Comparison of ENCODE assay signal across 21 mouse cellular contexts in the genomic region with DNA sequence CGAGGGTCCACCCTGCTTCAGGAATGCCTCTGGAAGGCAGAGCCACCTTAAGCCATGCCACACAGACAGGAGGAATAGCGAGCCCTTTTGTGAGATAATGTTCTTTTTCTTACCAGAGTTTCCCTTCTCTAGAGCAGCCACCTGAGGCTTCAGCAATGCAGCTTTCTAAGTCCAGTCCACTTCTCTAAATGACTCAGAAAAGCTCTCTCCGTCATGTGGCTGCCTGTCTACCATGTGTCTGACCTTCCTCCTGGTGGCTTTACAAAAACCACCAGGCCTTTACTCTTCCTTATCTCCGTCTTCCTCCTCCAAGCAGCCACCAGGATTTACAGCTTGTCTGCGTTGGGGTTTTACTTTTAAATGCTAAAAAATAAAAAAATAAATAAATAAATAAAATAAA.
A peak's percentile ranks its signal among the peaks of the same experiment; 100 is the strongest.
DNase-seq lines count a peak whose midpoint lies in the region; ATAC-seq and TF ChIP-seq lines count a peak whose summit lies in the region.
"Had no signal": no experiment of that assay in that cellular context is flagged by ENCODE, and none has a peak within 500 bp of the region (broad histone marks: within the 10 kb centered on the region; RNA-seq: fewer than 3 reads in every experiment).

No protein-coding gene starts in this region.

- H3K79me2 ChIP-seq in CH12.LX (replicated peaks; ENCODE audit: control insufficient read depth, extremely low read depth, insufficient read depth, poor library complexity, severe bottlenecking), result no peaks in the 10 kb centered on the region

- ATAC-seq in midbrain, embryonic 11.5 days (ENCODE audit: low FRiP score), result no peak
- ATAC-seq: activated CD4-positive, CD25-positive, alpha-beta regulatory T cell, adult 4 months; CD4-positive, CD25-positive, alpha-beta regulatory T cell, adult 4 months; Patski had no signal

- no peak for TF ChIP-seq POLR2A in CH12.LX (IDR thresholded peaks at IDR 0.05; ENCODE audit: low read depth, low read length)

- H3K9ac ChIP-seq in midbrain, embryonic 11.5 days (ENCODE audit: low read length), result no peak overlapping the region
- no peak overlapping the region for H3K9ac ChIP-seq in CH12.LX (ENCODE audit: insufficient read depth, low read depth)

- TF ChIP-seq RAD21 in CH12.LX (IDR thresholded peaks at IDR 0.05; ENCODE audit: low read depth, low read length), result no peak

- H3K4me1 ChIP-seq in heart, embryonic 10.5 days, result peaks cover 15% of the 10 kb centered on the region
- H3K4me1 ChIP-seq in midbrain, embryonic 11.5 days (ENCODE audit: control insufficient read depth, insufficient read depth, low read length), result no peaks in the 10 kb centered on the region; the same call in 1 of the 2 replicates
- peaks cover 23% of the 10 kb centered on the region for H3K4me1 ChIP-seq in midbrain, embryonic 10.5 days
- peaks cover 0 to 6% of the 10 kb centered on the region in 2 experiments; a peak in 1 of 4 replicates for H3K4me1 ChIP-seq in CH12.LX (ENCODE audit: control insufficient read depth in 1 of 2, insufficient read depth in 2 of 2)

- no peak overlapping the region for H3K4me3 ChIP-seq in heart, embryonic 10.5 days
- H3K4me3 ChIP-seq in midbrain, embryonic 11.5 days (ENCODE audit: low read depth, low read length), result no peak overlapping the region
- H3K4me3 ChIP-seq in midbrain, embryonic 10.5 days, result no peak overlapping the region
- no peak overlapping the region for H3K4me3 ChIP-seq in CH12.LX (replicated peaks in 1 of 3; ENCODE audit: low read depth in 2 of 3, low read length in 2 of 3, poor library complexity in 1 of 3)

- TF ChIP-seq EP300 in CH12.LX (IDR thresholded peaks at IDR 0.05; ENCODE audit: low read length), result no peak

- in situ Hi-C loops in CH12.LX (cut with MboI; ENCODE audit: low pct_ligation_motif_present, low pct_unique_long_range_greater_than_20kb, low sequenced_read_pairs), result no loop called here

- no peaks in the 10 kb centered on the region for H3K36me3 ChIP-seq in heart, embryonic 10.5 days
- H3K36me3 ChIP-seq in midbrain, embryonic 11.5 days (ENCODE audit: control insufficient read depth, insufficient read depth, low read length), result no peaks in the 10 kb centered on the region
- H3K36me3 ChIP-seq in midbrain, embryonic 10.5 days, result no peaks in the 10 kb centered on the region
- H3K36me3 ChIP-seq in CH12.LX (replicated peaks in 1 of 2; ENCODE audit: control insufficient read depth in 1 of 2, insufficient read depth in 1 of 2, low read length in 1 of 2), result no peaks in the 10 kb centered on the region
- H3K36me3 ChIP-seq: G1E had no signal

- 88% methylated on average over 5 of the region's 5 CpGs for WGBS in heart, embryonic 10.5 days
- 92% methylated on average over 5 of the region's 5 CpGs for WGBS in midbrain, embryonic 11.5 days
- WGBS in midbrain, embryonic 10.5 days, result 92% methylated on average over 5 of the region's 5 CpGs

- dilution Hi-C loops in CH12.LX (cut with MboI; ENCODE audit: extremely low pct_ligation_motif_present, extremely low pct_unique_long_range_greater_than_20kb, low sequenced_read_pairs), result no loop called here

- peak; percentile 19 for DNase-seq in heart, adult 11 months
- no peak for DNase-seq in heart, embryonic 10.5 days (ENCODE audit: low spot score)
- peak; percentile 59 for DNase-seq in midbrain, embryonic 11.5 days (ENCODE audit: low spot score, missing footprints)
- no peak for DNase-seq in midbrain, embryonic 10.5 days (ENCODE audit: low spot score)
- DNase-seq in CH12.LX (ENCODE audit: extremely low read depth), result peak; percentile 27
- DNase-seq in right cerebral cortex, postnatal 4 days, result no peak
- DNase-seq: adrenal gland, adult 2 months; adrenal gland, adult 8-10 months; adrenal gland, postnatal 10 days; adrenal gland, postnatal 14 days; adrenal gland, postnatal 25 days; adrenal gland, postnatal 36 days; B cell, adult 2 months; cerebellum, adult 11 months; cerebellum, adult 11-12 months; cerebellum, adult 18-20 months; cerebellum, adult 2 months had no signal

- H3K27ac ChIP-seq in heart, embryonic 10.5 days, result no peak overlapping the region
- no peak overlapping the region for H3K27ac ChIP-seq in midbrain, embryonic 11.5 days (ENCODE audit: low read depth, low read length)
- H3K27ac ChIP-seq in midbrain, embryonic 10.5 days (replicated peaks), result no peak overlapping the region
- H3K27ac ChIP-seq in CH12.LX (ENCODE audit: insufficient read depth, low read depth), result no peak overlapping the region

- no peak for TF ChIP-seq CTCF in CH12.LX (conservative IDR thresholded peaks at IDR 0.05 in 1 of 2, IDR thresholded peaks at IDR 0.05 in 1 of 2; ENCODE audit: low read depth in 2 of 2, low read length in 2 of 2)

- no peaks in the 10 kb centered on the region for H3K9me3 ChIP-seq in heart, embryonic 10.5 days
- no peaks in the 10 kb centered on the region for H3K9me3 ChIP-seq in midbrain, embryonic 11.5 days (ENCODE audit: control insufficient read depth, low read length)
- no peaks in the 10 kb centered on the region for H3K9me3 ChIP-seq in midbrain, embryonic 10.5 days (replicated peaks)
- H3K9me3 ChIP-seq in CH12.LX (replicated peaks; ENCODE audit: low read length), result no peaks in the 10 kb centered on the region
- H3K9me3 ChIP-seq: G1E had no signal

- H3K4me2 ChIP-seq in midbrain, embryonic 11.5 days, result no peak overlapping the region
- H3K4me2 ChIP-seq in CH12.LX (ENCODE audit: insufficient read depth, low read depth, poor library complexity, severe bottlenecking), result no peak overlapping the region

- H3K27me3 ChIP-seq in heart, embryonic 10.5 days (ENCODE audit: insufficient read depth, poor library complexity, severe bottlenecking), result no peaks in the 10 kb centered on the region
- no peaks in the 10 kb centered on the region for H3K27me3 ChIP-seq in midbrain, embryonic 11.5 days (ENCODE audit: control insufficient read depth, insufficient read depth, low read length)
- H3K27me3 ChIP-seq in midbrain, embryonic 10.5 days (ENCODE audit: low read depth, poor library complexity, severe bottlenecking), result peaks cover 8% of the 10 kb centered on the region
- H3K27me3 ChIP-seq in CH12.LX (replicated peaks), result no peaks in the 10 kb centered on the region
- H3K27me3 ChIP-seq: Patski had no signal

TF ChIP-seq in CH12.LX, 34 proteins besides CTCF, POLR2A, EP300 and RAD21:
- TF ChIP-seq ZNF384 (IDR thresholded peaks at IDR 0.05; ENCODE audit: low read depth, low read length), result no peak
- TF ChIP-seq CHD2 (IDR thresholded peaks at IDR 0.05; ENCODE audit: low read length), result no peak
- TF ChIP-seq PAX5 (IDR thresholded peaks at IDR 0.05; ENCODE audit: low read length), result no peak
- no peak for TF ChIP-seq SIN3A (IDR thresholded peaks at IDR 0.05; ENCODE audit: low read length)
- no peak for TF ChIP-seq CHD1 (IDR thresholded peaks at IDR 0.05; ENCODE audit: low read depth, low read length)
- TF ChIP-seq NRF1 (IDR thresholded peaks at IDR 0.05; ENCODE audit: low read depth, low read length), result no peak
- no peak for TF ChIP-seq HCFC1 (IDR thresholded peaks at IDR 0.05; ENCODE audit: low read depth, low read length)
- TF ChIP-seq BHLHE40 (IDR thresholded peaks at IDR 0.05; ENCODE audit: low read depth, low read length), result no peak
- 0 out of 2 replicates have a peak, but pooled peaks have one; percentile 64 for TF ChIP-seq MYC (IDR thresholded peaks at IDR 0.05; ENCODE audit: low read depth, low read length)
- TF ChIP-seq IRF4 (IDR thresholded peaks at IDR 0.05; ENCODE audit: low read depth, low read length), result peak; percentile 77; the same call in 1 of the 2 replicates
- no peak for TF ChIP-seq ZC3H11A (IDR thresholded peaks at IDR 0.05; ENCODE audit: low read depth, low read length)
- TF ChIP-seq MXI1 (IDR thresholded peaks at IDR 0.05; ENCODE audit: low read depth, low read length), result no peak
- peak; percentile 45; the same call in 1 of the 2 replicates for TF ChIP-seq JUND (conservative IDR thresholded peaks at IDR 0.05; ENCODE audit: low read depth, low read length)
- no peak for TF ChIP-seq ZMIZ1 (IDR thresholded peaks at IDR 0.05; ENCODE audit: low read depth, low read length)
- TF ChIP-seq USF2 (conservative IDR thresholded peaks at IDR 0.05; ENCODE audit: low read depth, low read length), result no peak
- TF ChIP-seq MAFK (IDR thresholded peaks at IDR 0.05; ENCODE audit: insufficient replicate concordance, low read length), result no peak
- no peak for TF ChIP-seq TBP (conservative IDR thresholded peaks at IDR 0.05; ENCODE audit: low read depth, low read length)
- TF ChIP-seq GABPA (IDR thresholded peaks at IDR 0.05; ENCODE audit: insufficient replicate concordance, low read depth, low read length), result no peak
- no peak for TF ChIP-seq MAZ (IDR thresholded peaks at IDR 0.05; ENCODE audit: low read depth, low read length)
- TF ChIP-seq NELFE (IDR thresholded peaks at IDR 0.05; ENCODE audit: low read depth, low read length), result no peak
- TF ChIP-seq USF1 (IDR thresholded peaks at IDR 0.05; ENCODE audit: low read depth, low read length), result no peak
- no peak for TF ChIP-seq SMC3 (IDR thresholded peaks at IDR 0.05; ENCODE audit: low read depth, low read length)
- no peak for TF ChIP-seq MEF2A (IDR thresholded peaks at IDR 0.05; ENCODE audit: borderline replicate concordance, low read depth, low read length)
- TF ChIP-seq ETS1 (conservative IDR thresholded peaks at IDR 0.05; ENCODE audit: low read depth, low read length), result no peak
- TF ChIP-seq ELF1 (IDR thresholded peaks at IDR 0.05; ENCODE audit: low read depth, low read length), result no peak
- TF ChIP-seq JUN (IDR thresholded peaks at IDR 0.05; ENCODE audit: insufficient read depth, low read depth, low read length), result peak; percentile 40
- no peak for TF ChIP-seq POLR2AphosphoS2 (IDR thresholded peaks at IDR 0.05; ENCODE audit: low read depth, low read length)
- TF ChIP-seq ZKSCAN1 (IDR thresholded peaks at IDR 0.05; ENCODE audit: borderline replicate concordance, low read depth, low read length), result no peak
- TF ChIP-seq E2F4 (IDR thresholded peaks at IDR 0.05; ENCODE audit: insufficient replicate concordance, low read depth, low read length), result no peak
- TF ChIP-seq RCOR1 (conservative IDR thresholded peaks at IDR 0.05; ENCODE audit: low read depth, low read length), result no peak
- no peak for TF ChIP-seq UBTF (IDR thresholded peaks at IDR 0.05; ENCODE audit: low read depth, low read length)
- TF ChIP-seq MAX (IDR thresholded peaks at IDR 0.05; ENCODE audit: low read length), result peak; percentile 43; the same call in 1 of the 2 replicates
- TF ChIP-seq KAT2A (IDR thresholded peaks at IDR 0.05; ENCODE audit: insufficient replicate concordance, low read length), result no peak
- no peak for TF ChIP-seq TCF12 (IDR thresholded peaks at IDR 0.05; ENCODE audit: low read depth, low read length)

Comparison
In these comparisons a context has a peak if more than half of its experiments do, and no peak if none do; other contexts are left out.
1. DNase-seq: peak in heart, adult 11 months (single experiment), midbrain, embryonic 11.5 days (single experiment) and CH12.LX (single experiment); none in heart, embryonic 10.5 days (single experiment), midbrain, embryonic 10.5 days (single experiment) and right cerebral cortex, postnatal 4 days (single experiment).